Mouse (Mus musculus): ENCODE data around the gene Abi1. TPM values are rescaled to one million over a fixed set of nuclear protein-coding genes. Genes with fewer than 3 reads are reported as not detected.

Abi1 gene
- total RNA-seq (2014; fragmentation: Nextera tagmentation) = 120 and 124 TPM in 2 replicates
- 138 and 144 TPM in 2 replicates for total RNA-seq (2017)
- polyA plus RNA-seq (2012) = 41.5 and 51.9 TPM in 2 replicates

GRCm38 (mm10) chr2:23040001-23040646, at the start of gene Abi1:
Gene Abi1 (minus strand): TSS chr2:23040241.
- ATAC-seq (ENCODE audit: extremely low read depth, insufficient number of reproducible peaks, low FRiP score, poor library complexity, severe bottlenecking) (peak; percentile 81), DNase-seq (ENCODE audit: low spot score) (peak; percentile 94)
- peaks cover 4% of the 10 kb centered on the region for H3K36me3 ChIP-seq (replicated peaks)
- H3K9me3 ChIP-seq (replicated peaks) = no peaks in the 10 kb centered on the region
- peak within 1 kb of the TSS; percentile 97 for H3K4me3 ChIP-seq (ENCODE audit: low read depth, low read length)
- H3K27me3 ChIP-seq (ENCODE audit: insufficient read depth, low read length) = no peaks in the 10 kb centered on the region
- H3K4me1 ChIP-seq (ENCODE audit: insufficient read depth, low read depth, low read length) = peaks cover 26% of the 10 kb centered on the region
- TF ChIP-seq GATA1 (IDR thresholded peaks at IDR 0.05; ENCODE audit: borderline replicate concordance, low read length) (no peak), POLR2AphosphoS5 (IDR thresholded peaks at IDR 0.05; ENCODE audit: insufficient replicate concordance, low read depth, low read length) (no peak), CTCF (IDR thresholded peaks at IDR 0.05; ENCODE audit: low read depth, low read length) (no peak), GATA2 (IDR thresholded peaks at IDR 0.05; ENCODE audit: borderline replicate concordance, low read depth, low read length) (no peak), TAL1 (conservative IDR thresholded peaks at IDR 0.05; ENCODE audit: low read depth, low read length) (no peak)

GRCm38 (mm10) chr2:23084540-23084939, 44.5 kb upstream of the Abi1 start:
- Histone ChIP-seq H3K4me3 (ENCODE audit: low read depth, low read length) (no peak overlapping the region), H3K36me3 (replicated peaks) (peaks cover 52% of the 10 kb centered on the region), H3K27me3 (ENCODE audit: insufficient read depth, low read length) (no peaks in the 10 kb centered on the region), H3K9me3 (replicated peaks) (no peaks in the 10 kb centered on the region), H3K4me1 (ENCODE audit: insufficient read depth, low read depth, low read length) (no peaks in the 10 kb centered on the region)
- TF ChIP-seq GATA1 (IDR thresholded peaks at IDR 0.05; ENCODE audit: borderline replicate concordance, low read length) (no peak), CTCF (IDR thresholded peaks at IDR 0.05; ENCODE audit: low read depth, low read length) (no peak), GATA2 (IDR thresholded peaks at IDR 0.05; ENCODE audit: borderline replicate concordance, low read depth, low read length) (no peak), POLR2AphosphoS5 (IDR thresholded peaks at IDR 0.05; ENCODE audit: insufficient replicate concordance, low read depth, low read length) (no peak), TAL1 (conservative IDR thresholded peaks at IDR 0.05; ENCODE audit: low read depth, low read length) (no peak)
- no peak for ATAC-seq (ENCODE audit: extremely low read depth, insufficient number of reproducible peaks, low FRiP score, poor library complexity, severe bottlenecking)
- DNase-seq (ENCODE audit: low spot score) = no peak

- H3K4me1 ChIP-seq (ENCODE audit: insufficient read depth, low read depth, low read length) = no peaks in the 10 kb centered on the region
- no peak for TF ChIP-seq GATA1 (IDR thresholded peaks at IDR 0.05; ENCODE audit: borderline replicate concordance, low read length)
- no peak for TF ChIP-seq POLR2AphosphoS5 (IDR thresholded peaks at IDR 0.05; ENCODE audit: insufficient replicate concordance, low read depth, low read length)
- TF ChIP-seq GATA2 (IDR thresholded peaks at IDR 0.05; ENCODE audit: borderline replicate concordance, low read depth, low read length) = no peak
- TF ChIP-seq TAL1 (conservative IDR thresholded peaks at IDR 0.05; ENCODE audit: low read depth, low read length) = no peak
- TF ChIP-seq CTCF (IDR thresholded peaks at IDR 0.05; ENCODE audit: low read depth, low read length) = no peak
- no peak overlapping the region for H3K4me3 ChIP-seq (ENCODE audit: low read depth, low read length)
- peaks cover 55% of the 10 kb centered on the region for H3K36me3 ChIP-seq (replicated peaks)
- H3K27me3 ChIP-seq (ENCODE audit: insufficient read depth, low read length) = no peaks in the 10 kb centered on the region
- DNase-seq (ENCODE audit: low spot score) (no peak), ATAC-seq (ENCODE audit: extremely low read depth, insufficient number of reproducible peaks, low FRiP score, poor library complexity, severe bottlenecking) (no peak)
- H3K9me3 ChIP-seq (replicated peaks) = no peaks in the 10 kb centered on the region
Observed at GRCm38 (mm10) chr2:23078588-23078987, 38.5 kb upstream of the Abi1 start.

- Histone ChIP-seq H3K4me1 (ENCODE audit: insufficient read depth, low read depth, low read length) (no peaks in the 10 kb centered on the region), H3K4me3 (ENCODE audit: low read depth, low read length) (no peak overlapping the region), H3K36me3 (replicated peaks) (peaks cover 53% of the 10 kb centered on the region), H3K27me3 (ENCODE audit: insufficient read depth, low read length) (no peaks in the 10 kb centered on the region), H3K9me3 (replicated peaks) (no peaks in the 10 kb centered on the region)
- no peak for DNase-seq (ENCODE audit: low spot score)
- ATAC-seq (ENCODE audit: extremely low read depth, insufficient number of reproducible peaks, low FRiP score, poor library complexity, severe bottlenecking) = no peak
- TF ChIP-seq TAL1 (conservative IDR thresholded peaks at IDR 0.05; ENCODE audit: low read depth, low read length) (no peak), POLR2AphosphoS5 (IDR thresholded peaks at IDR 0.05; ENCODE audit: insufficient replicate concordance, low read depth, low read length) (no peak), GATA2 (IDR thresholded peaks at IDR 0.05; ENCODE audit: borderline replicate concordance, low read depth, low read length) (no peak), GATA1 (IDR thresholded peaks at IDR 0.05; ENCODE audit: borderline replicate concordance, low read length) (no peak), CTCF (IDR thresholded peaks at IDR 0.05; ENCODE audit: low read depth, low read length) (no peak)
Observed at GRCm38 (mm10) chr2:23077693-23078092, 37.7 kb upstream of the Abi1 start.

- ATAC-seq (ENCODE audit: extremely low read depth, insufficient number of reproducible peaks, low FRiP score, poor library complexity, severe bottlenecking) (no peak), DNase-seq (ENCODE audit: low spot score) (no peak)
- Histone ChIP-seq H3K4me1 (ENCODE audit: insufficient read depth, low read depth, low read length) (no peaks in the 10 kb centered on the region), H3K4me3 (ENCODE audit: low read depth, low read length) (no peak overlapping the region), H3K36me3 (replicated peaks) (peaks cover 52% of the 10 kb centered on the region), H3K9me3 (replicated peaks) (no peaks in the 10 kb centered on the region), H3K27me3 (ENCODE audit: insufficient read depth, low read length) (no peaks in the 10 kb centered on the region)
- TF ChIP-seq TAL1 (conservative IDR thresholded peaks at IDR 0.05; ENCODE audit: low read depth, low read length) = no peak
- no peak for TF ChIP-seq CTCF (IDR thresholded peaks at IDR 0.05; ENCODE audit: low read depth, low read length)
- no peak for TF ChIP-seq GATA2 (IDR thresholded peaks at IDR 0.05; ENCODE audit: borderline replicate concordance, low read depth, low read length)
- no peak for TF ChIP-seq GATA1 (IDR thresholded peaks at IDR 0.05; ENCODE audit: borderline replicate concordance, low read length)
- TF ChIP-seq POLR2AphosphoS5 (IDR thresholded peaks at IDR 0.05; ENCODE audit: insufficient replicate concordance, low read depth, low read length) = no peak
Observed at GRCm38 (mm10) chr2:23076783-23077182, 36.7 kb upstream of the Abi1 start.

GRCm38 (mm10) chr2:23075846-23076245, 35.8 kb upstream of the Abi1 start:
- TF ChIP-seq CTCF (IDR thresholded peaks at IDR 0.05; ENCODE audit: low read depth, low read length) = no peak
- TF ChIP-seq TAL1 (conservative IDR thresholded peaks at IDR 0.05; ENCODE audit: low read depth, low read length) = no peak
- no peak for TF ChIP-seq GATA1 (IDR thresholded peaks at IDR 0.05; ENCODE audit: borderline replicate concordance, low read length)
- no peak for TF ChIP-seq POLR2AphosphoS5 (IDR thresholded peaks at IDR 0.05; ENCODE audit: insufficient replicate concordance, low read depth, low read length)
- no peak for TF ChIP-seq GATA2 (IDR thresholded peaks at IDR 0.05; ENCODE audit: borderline replicate concordance, low read depth, low read length)
- H3K27me3 ChIP-seq (ENCODE audit: insufficient read depth, low read length) = no peaks in the 10 kb centered on the region
- H3K4me3 ChIP-seq (ENCODE audit: low read depth, low read length) = no peak overlapping the region
- H3K36me3 ChIP-seq (replicated peaks) = peaks cover 46% of the 10 kb centered on the region
- no peaks in the 10 kb centered on the region for H3K9me3 ChIP-seq (replicated peaks)
- no peak for DNase-seq (ENCODE audit: low spot score)
- ATAC-seq (ENCODE audit: extremely low read depth, insufficient number of reproducible peaks, low FRiP score, poor library complexity, severe bottlenecking) = no peak
- H3K4me1 ChIP-seq (ENCODE audit: insufficient read depth, low read depth, low read length) = no peaks in the 10 kb centered on the region
